ENCODE assay signal across 11 mouse cellular contexts in genomic region chr13:58601201-58601855, GRCm38 (mm10). TPM values are rescaled to one million over a fixed set of nuclear protein-coding genes. Genes with fewer than 3 reads are reported as not detected.
A peak's percentile ranks its signal among the peaks of the same experiment; 100 is the strongest.
DNase-seq lines count a peak whose midpoint lies in the region; ATAC-seq and TF ChIP-seq lines count a peak whose summit lies in the region.
"Had no signal": no experiment of that assay in that cellular context is flagged by ENCODE, and none has a peak within 500 bp of the region (broad histone marks: within the 10 kb centered on the region; RNA-seq: fewer than 3 reads in every experiment).

No protein-coding gene starts in this region.

- no peak for TF ChIP-seq CTCF in MEL (IDR thresholded peaks at IDR 0.05 in 2 of 3, conservative IDR thresholded peaks at IDR 0.05 in 1 of 3; ENCODE audit: control insufficient read depth in 1 of 3, insufficient read depth in 1 of 3, low read depth in 2 of 3, low read length in 3 of 3, poor library complexity in 1 of 3, severe bottlenecking in 1 of 3)

- TF ChIP-seq RAD21 in MEL (IDR thresholded peaks at IDR 0.05; ENCODE audit: low read depth, low read length) = no peak

- H3K27me3 ChIP-seq in heart, embryonic 11.5 days (ENCODE audit: control insufficient read depth, insufficient read depth, low read length) = no peaks in the 10 kb centered on the region
- H3K27me3 ChIP-seq in MEL (ENCODE audit: control insufficient read depth in 1 of 2, insufficient read depth in 2 of 2, low read length in 2 of 2) = no peaks in the 10 kb centered on the region; a peak in 1 of 4 replicates
- no peaks in the 10 kb centered on the region for H3K27me3 ChIP-seq in midbrain, embryonic 11.5 days (ENCODE audit: control insufficient read depth, insufficient read depth, low read length)
- H3K27me3 ChIP-seq: neural tube, embryonic 15.5 days had no signal

- TF ChIP-seq EP300 in MEL (IDR thresholded peaks at IDR 0.05; ENCODE audit: low read depth in 1 of 2, low read length in 2 of 2) = no peak

- no peaks in the 10 kb centered on the region for H3K9me3 ChIP-seq in heart, embryonic 11.5 days (replicated peaks; ENCODE audit: control insufficient read depth, low read length)
- no peaks in the 10 kb centered on the region for H3K9me3 ChIP-seq in MEL (replicated peaks; ENCODE audit: insufficient read depth, low read length)
- no peaks in the 10 kb centered on the region for H3K9me3 ChIP-seq in midbrain, embryonic 11.5 days (ENCODE audit: control insufficient read depth, low read length)
- H3K9me3 ChIP-seq: neural tube, embryonic 15.5 days had no signal

- no peak overlapping the region for H3K9ac ChIP-seq in heart, embryonic 11.5 days (ENCODE audit: low read depth, low read length)
- no peak overlapping the region for H3K9ac ChIP-seq in MEL (ENCODE audit: control insufficient read depth, low read depth, low read length, poor library complexity, severe bottlenecking)
- no peak overlapping the region for H3K9ac ChIP-seq in midbrain, embryonic 11.5 days (ENCODE audit: low read length)
- H3K9ac ChIP-seq: neural tube, embryonic 15.5 days had no signal

- H3K36me3 ChIP-seq in heart, embryonic 11.5 days (ENCODE audit: control insufficient read depth, insufficient read depth, low read length) = no peaks in the 10 kb centered on the region
- no peaks in the 10 kb centered on the region for H3K36me3 ChIP-seq in MEL (ENCODE audit: control insufficient read depth in 1 of 2, insufficient read depth in 2 of 2, low read length in 2 of 2)
- no peaks in the 10 kb centered on the region for H3K36me3 ChIP-seq in midbrain, embryonic 11.5 days (ENCODE audit: control insufficient read depth, insufficient read depth, low read length)
- H3K36me3 ChIP-seq: neural tube, embryonic 15.5 days had no signal

- WGBS in heart, embryonic 11.5 days (ENCODE audit: insufficient replicate concordance) = 36% methylated on average over 10 of the region's 10 CpGs
- WGBS in midbrain, embryonic 11.5 days = 81% methylated on average over 10 of the region's 10 CpGs

- no peak overlapping the region for H3K4me3 ChIP-seq in heart, embryonic 11.5 days (ENCODE audit: low read depth, low read length)
- no peak overlapping the region for H3K4me3 ChIP-seq in MEL (ENCODE audit: control insufficient read depth in 1 of 2, insufficient read depth in 1 of 2, low read depth in 2 of 2, low read length in 2 of 2)
- no peak overlapping the region for H3K4me3 ChIP-seq in midbrain, embryonic 11.5 days (ENCODE audit: low read depth, low read length)
- H3K4me3 ChIP-seq: erythroblast, embryonic 14.5 days; neural tube, embryonic 15.5 days had no signal

- peak; percentile 67 to 80 for DNase-seq in heart, adult 18-20 months
- peak; percentile 14 for DNase-seq in MEL (ENCODE audit: low read depth, low spot score)
- DNase-seq in kidney, postnatal 36 days = peak; percentile 31 to 33
- DNase-seq in thymus, postnatal 0 days (ENCODE audit: low spot score) = no peak
- DNase-seq in left cerebral cortex, postnatal 14 days (ENCODE audit: low spot score in 2 of 2) = no peak
- no peak for DNase-seq in midbrain, embryonic 11.5 days (ENCODE audit: low spot score, missing footprints)

- peaks cover 6% of the 10 kb centered on the region for H3K4me1 ChIP-seq in heart, embryonic 11.5 days (ENCODE audit: control insufficient read depth, insufficient read depth, low read length)
- no peaks in the 10 kb centered on the region for H3K4me1 ChIP-seq in MEL (ENCODE audit: control insufficient read depth in 1 of 2, insufficient read depth in 2 of 2, low read length in 2 of 2)
- no peaks in the 10 kb centered on the region for H3K4me1 ChIP-seq in midbrain, embryonic 11.5 days (ENCODE audit: control insufficient read depth, insufficient read depth, low read length)

- H3K4me2 ChIP-seq in heart, embryonic 11.5 days = no peak overlapping the region
- H3K4me2 ChIP-seq in midbrain, embryonic 11.5 days = no peak overlapping the region
- H3K4me2 ChIP-seq: neural tube, embryonic 15.5 days had no signal

- intact Hi-C loops in left cerebral cortex, postnatal 14 days (cut with DNase I) = no loop called here

- H3K79me2 ChIP-seq in MEL (ENCODE audit: control insufficient read depth, insufficient read depth, low read length, poor library complexity) = no peaks in the 10 kb centered on the region

- no peak overlapping the region for H3K27ac ChIP-seq in heart, embryonic 11.5 days (ENCODE audit: low read depth, low read length)
- no peak overlapping the region for H3K27ac ChIP-seq in MEL (ENCODE audit: control insufficient read depth, low read depth, low read length)
- H3K27ac ChIP-seq in midbrain, embryonic 11.5 days (ENCODE audit: low read depth, low read length) = no peak overlapping the region
- H3K27ac ChIP-seq: kidney, postnatal 0 days; neural tube, embryonic 15.5 days had no signal

- no peak for ATAC-seq in heart, embryonic 11.5 days (replicated peaks; ENCODE audit: insufficient number of reproducible peaks, low FRiP score, low TSS enrichment)
- ATAC-seq in granulocyte monocyte progenitor cell, adult 5-6 weeks (replicated peaks; ENCODE audit: poor library complexity, severe bottlenecking) = peak; percentile 91
- no peak for ATAC-seq in midbrain, embryonic 11.5 days (ENCODE audit: low FRiP score)

- no peak for TF ChIP-seq POLR2A in MEL (IDR thresholded peaks at IDR 0.05; ENCODE audit: control insufficient read depth in 1 of 2, insufficient read depth in 1 of 2, low read depth in 1 of 2, low read length in 2 of 2, poor library complexity in 1 of 2)

TF ChIP-seq in MEL, 35 proteins besides CTCF, POLR2A, EP300 and RAD21:
- no peak for TF ChIP-seq MAZ (IDR thresholded peaks at IDR 0.05; ENCODE audit: low read depth, low read length)
- TF ChIP-seq ZNF384 (IDR thresholded peaks at IDR 0.05; ENCODE audit: low read depth, low read length) = no peak
- TF ChIP-seq JUND (IDR thresholded peaks at IDR 0.05; ENCODE audit: low read depth, low read length) = no peak
- no peak for TF ChIP-seq TCF12 (IDR thresholded peaks at IDR 0.05; ENCODE audit: low read depth, low read length)
- no peak for TF ChIP-seq HCFC1 (IDR thresholded peaks at IDR 0.05; ENCODE audit: low read depth, low read length)
- TF ChIP-seq ETS1 (IDR thresholded peaks at IDR 0.05; ENCODE audit: low read depth, low read length) = no peak
- no peak for TF ChIP-seq CHD1 (IDR thresholded peaks at IDR 0.05; ENCODE audit: low read depth, low read length)
- TF ChIP-seq ZC3H11A (IDR thresholded peaks at IDR 0.05; ENCODE audit: low read depth, low read length) = no peak
- TF ChIP-seq RCOR1 (IDR thresholded peaks at IDR 0.05; ENCODE audit: low read depth, low read length) = no peak
- no peak for TF ChIP-seq MXI1 (IDR thresholded peaks at IDR 0.05; ENCODE audit: low read depth, low read length)
- TF ChIP-seq GABPA (IDR thresholded peaks at IDR 0.05; ENCODE audit: low read depth, low read length) = no peak
- TF ChIP-seq GATA1 (IDR thresholded peaks at IDR 0.05; ENCODE audit: low read depth, low read length) = no peak
- TF ChIP-seq MEF2A (IDR thresholded peaks at IDR 0.05; ENCODE audit: extremely low read depth, insufficient replicate concordance, low read depth, low read length, poor library complexity, severe bottlenecking) = no peak
- TF ChIP-seq NRF1 (IDR thresholded peaks at IDR 0.05; ENCODE audit: insufficient read depth, low read depth, low read length, poor library complexity, severe bottlenecking) = no peak
- TF ChIP-seq TAL1 (IDR thresholded peaks at IDR 0.05; ENCODE audit: low read length) = no peak
- TF ChIP-seq NELFE (IDR thresholded peaks at IDR 0.05; ENCODE audit: low read depth, low read length) = no peak
- no peak for TF ChIP-seq MAFK (IDR thresholded peaks at IDR 0.05; ENCODE audit: borderline replicate concordance, low read depth, low read length)
- TF ChIP-seq ZKSCAN1 (IDR thresholded peaks at IDR 0.05; ENCODE audit: low read depth, low read length) = no peak
- no peak for TF ChIP-seq MAX (IDR thresholded peaks at IDR 0.05; ENCODE audit: low read length)
- TF ChIP-seq USF2 (IDR thresholded peaks at IDR 0.05; ENCODE audit: borderline replicate concordance in 1 of 2, insufficient read depth in 1 of 2, low read depth in 1 of 2, low read length in 2 of 2) = no peak
TF ChIP-seq in MEL: peak in this region for 0.

RNA-seq across cellular contexts. Expression of gene Slc28a3, which starts 9.3 kb away (rescaled TPM):
- under 1 TPM in 1 of 2 experiments, not detected in 1; 0.13 TPM for total RNA-seq in heart, adult 18-20 months (2021)
- polyA plus RNA-seq in heart, embryonic 11.5 days (2014; fragmentation: Nextera tagmentation; extraction: Ambion mirVana) = not detected in 2 replicates
- total RNA-seq in MEL (2012; rRNA removed) = not detected in 2 replicates
- 1 to 10 TPM in 1 of 2 experiments, not detected in 1; 1.4 TPM for polyA plus RNA-seq in MEL (2012; ENCODE audit: insufficient read depth in 1 of 2, insufficient read length in 2 of 2, low read depth in 1 of 2, low replicate concordance in 2 of 2, missing spikeins in 1 of 2)
- not detected in 2 replicates for total RNA-seq in granulocyte monocyte progenitor cell, adult 5-6 weeks (2014; fragmentation: Nextera tagmentation)
- not detected in 2 replicates for total RNA-seq in granulocyte monocyte progenitor cell, adult 5-6 weeks (2017)
- polyA plus RNA-seq in thymus, postnatal 0 days (2015; fragmentation: Nextera tagmentation; extraction: Ambion mirVana) = 0.03 and 0.05 TPM in 2 replicates
- total RNA-seq in left cerebral cortex, postnatal 14 days (2021) = under 1 TPM; 0.15 to 0.21 TPM
- polyA plus RNA-seq in midbrain, embryonic 11.5 days (2014; fragmentation: Nextera tagmentation; extraction: Ambion mirVana) = not detected in 2 replicates
- polyA plus RNA-seq: erythroblast, embryonic 14.5 days; kidney, postnatal 0 days; neural tube, embryonic 15.5 days had no signal

Comparison
In these comparisons a context has a peak if more than half of its experiments do, and no peak if none do; other contexts are left out.
1. DNase-seq: peak in heart, adult 18-20 months (2 of 2), MEL (single experiment) and kidney, postnatal 36 days (2 of 2); none in thymus, postnatal 0 days (single experiment), left cerebral cortex, postnatal 14 days (0 of 2) and midbrain, embryonic 11.5 days (single experiment).